Mouse (Mus musculus): ENCODE results near the gene Ak5. TPM values are rescaled to one million over a fixed set of nuclear protein-coding genes. Genes with fewer than 3 reads are reported as not detected.

Ak5 gene
- polyA plus RNA-seq, 1 experiment from 2014 or later: 1.9 TPM

GRCm38 (mm10) chr3:152483800-152484199 is 184.4 kb downstream of the Ak5 start:
- Histone ChIP-seq H3K27me3 (no peaks in the 10 kb centered on the region), H3K27ac (peak overlapping the region; percentile 65; the same call in 1 of the 2 replicates), H3K4me1 (peaks cover 19% of the 10 kb centered on the region), H3K4me3 (no peak overlapping the region), H3K4me2 (replicated peaks) (no peak overlapping the region), H3K36me3 (no peaks in the 10 kb centered on the region), H3K9ac (no peak overlapping the region), H3K9me3 (no peaks in the 10 kb centered on the region)
- WGBS: 40% methylated on average over 7 of the region's 7 CpGs
- ATAC-seq (ENCODE audit: insufficient number of reproducible peaks, insufficient read depth, low FRiP score, low TSS enrichment): no peak

- H3K27ac ChIP-seq: no peak overlapping the region
- WGBS: 72% methylated on average over 8 of the region's 8 CpGs
- H3K27me3 ChIP-seq: no peaks in the 10 kb centered on the region
- no peak for ATAC-seq (ENCODE audit: insufficient number of reproducible peaks, insufficient read depth, low FRiP score, low TSS enrichment)
- H3K4me1 ChIP-seq: peaks cover 30% of the 10 kb centered on the region
- H3K9ac ChIP-seq: no peak overlapping the region
- H3K4me2 ChIP-seq (replicated peaks): no peak overlapping the region
- no peaks in the 10 kb centered on the region for H3K9me3 ChIP-seq
- H3K4me3 ChIP-seq: no peak overlapping the region
- H3K36me3 ChIP-seq: no peaks in the 10 kb centered on the region
Measured at GRCm38 (mm10) chr3:152482182-152482581, 186.0 kb downstream of the Ak5 start.

GRCm38 (mm10) chr3:152480336-152480735 is 187.8 kb downstream of the Ak5 start:
- ATAC-seq (ENCODE audit: insufficient number of reproducible peaks, insufficient read depth, low FRiP score, low TSS enrichment): no peak
- H3K4me1 ChIP-seq: peaks cover 30% of the 10 kb centered on the region
- 91% methylated on average over 6 of the region's 6 CpGs for WGBS
- no peak overlapping the region for H3K4me2 ChIP-seq (replicated peaks)
- no peaks in the 10 kb centered on the region for H3K36me3 ChIP-seq
- H3K27me3 ChIP-seq: no peaks in the 10 kb centered on the region
- H3K4me3 ChIP-seq: no peak overlapping the region
- no peak overlapping the region for H3K27ac ChIP-seq
- no peak overlapping the region for H3K9ac ChIP-seq
- no peaks in the 10 kb centered on the region for H3K9me3 ChIP-seq

- Histone ChIP-seq H3K27ac (0 out of 2 replicates have a peak overlapping the region, but pooled peaks have one; percentile 12), H3K36me3 (no peaks in the 10 kb centered on the region), H3K4me3 (peak overlapping the region; percentile 39), H3K27me3 (no peaks in the 10 kb centered on the region), H3K9me3 (no peaks in the 10 kb centered on the region), H3K9ac (peak overlapping the region; percentile 34; the same call in 1 of the 2 replicates), H3K4me1 (peaks cover 22% of the 10 kb centered on the region), H3K4me2 (replicated peaks) (peak overlapping the region; percentile 75)
- ATAC-seq (ENCODE audit: insufficient number of reproducible peaks, insufficient read depth, low FRiP score, low TSS enrichment): peak; percentile 66; the same call in 1 of the 2 replicates
- WGBS: 4% methylated on average over 15 of the region's 16 CpGs
Measured at GRCm38 (mm10) chr3:152478599-152479435, 189.3 kb downstream of the Ak5 start.

GRCm38 (mm10) chr3:152477796-152478527 is 190.2 kb downstream of the Ak5 start:
- Histone ChIP-seq H3K27ac (0 out of 2 replicates have a peak overlapping the region, but pooled peaks have one; percentile 12), H3K36me3 (no peaks in the 10 kb centered on the region), H3K4me1 (peaks cover 20% of the 10 kb centered on the region), H3K9ac (peak overlapping the region; percentile 34), H3K9me3 (no peaks in the 10 kb centered on the region), H3K4me2 (replicated peaks) (peak overlapping the region; percentile 75), H3K4me3 (peak overlapping the region; percentile 39), H3K27me3 (no peaks in the 10 kb centered on the region)
- 4% methylated on average over 23 of the region's 23 CpGs for WGBS
- ATAC-seq (ENCODE audit: insufficient number of reproducible peaks, insufficient read depth, low FRiP score, low TSS enrichment): peak; percentile 60

GRCm38 (mm10) chr3:152475894-152476293 is 192.3 kb downstream of the Ak5 start:
- WGBS: 89% methylated on average over 3 of the region's 3 CpGs
- no peak for ATAC-seq (ENCODE audit: insufficient number of reproducible peaks, insufficient read depth, low FRiP score, low TSS enrichment)
- Histone ChIP-seq H3K27ac (no peak overlapping the region), H3K36me3 (no peaks in the 10 kb centered on the region), H3K9me3 (no peaks in the 10 kb centered on the region), H3K4me2 (replicated peaks) (no peak overlapping the region), H3K27me3 (no peaks in the 10 kb centered on the region), H3K4me3 (no peak overlapping the region), H3K4me1 (peaks cover 11% of the 10 kb centered on the region), H3K9ac (no peak overlapping the region)

- no peak for ATAC-seq (ENCODE audit: insufficient number of reproducible peaks, insufficient read depth, low FRiP score, low TSS enrichment)
- peaks cover 11% of the 10 kb centered on the region for H3K4me1 ChIP-seq
- WGBS: 67% methylated on average over 1 of the region's 1 CpGs
Measured at GRCm38 (mm10) chr3:152475278-152475669, 192.9 kb downstream of the Ak5 start.

GRCm38 (mm10) chr3:152474582-152475277 is 193.4 kb downstream of the Ak5 start:
- H3K4me1 ChIP-seq: peaks cover 11% of the 10 kb centered on the region
- H3K9me3 ChIP-seq: no peaks in the 10 kb centered on the region
- no peak overlapping the region for H3K27ac ChIP-seq
- no peak for ATAC-seq (ENCODE audit: insufficient number of reproducible peaks, insufficient read depth, low FRiP score, low TSS enrichment)
- no peaks in the 10 kb centered on the region for H3K36me3 ChIP-seq
- no peaks in the 10 kb centered on the region for H3K27me3 ChIP-seq
- H3K9ac ChIP-seq: no peak overlapping the region
- H3K4me3 ChIP-seq: no peak overlapping the region
- no peak overlapping the region for H3K4me2 ChIP-seq (replicated peaks)
- 59% methylated on average over 15 of the region's 15 CpGs for WGBS

More at GRCm38 (mm10) chr3:152475278-152475669, 192.9 kb downstream of the Ak5 start:
- Histone ChIP-seq H3K27ac (no peak overlapping the region), H3K36me3 (no peaks in the 10 kb centered on the region), H3K9me3 (no peaks in the 10 kb centered on the region), H3K4me2 (replicated peaks) (no peak overlapping the region), H3K27me3 (no peaks in the 10 kb centered on the region), H3K4me3 (no peak overlapping the region), H3K9ac (no peak overlapping the region)

GRCm38 (mm10) chr3:152472676-152473075 is 195.5 kb downstream of the Ak5 start:
- no peak overlapping the region for H3K4me2 ChIP-seq (replicated peaks)
- no peaks in the 10 kb centered on the region for H3K9me3 ChIP-seq
- H3K4me3 ChIP-seq: no peak overlapping the region
- H3K27ac ChIP-seq: no peak overlapping the region
- H3K9ac ChIP-seq: no peak overlapping the region
- no peak for ATAC-seq (ENCODE audit: insufficient number of reproducible peaks, insufficient read depth, low FRiP score, low TSS enrichment)
- H3K4me1 ChIP-seq: peaks cover 3% of the 10 kb centered on the region
- H3K27me3 ChIP-seq: no peaks in the 10 kb centered on the region
- H3K36me3 ChIP-seq: no peaks in the 10 kb centered on the region
- 85% methylated on average over 16 of the region's 16 CpGs for WGBS

- no peaks in the 10 kb centered on the region for H3K36me3 ChIP-seq
- H3K9ac ChIP-seq: no peak overlapping the region
- H3K4me2 ChIP-seq (replicated peaks): no peak overlapping the region
- WGBS: 81% methylated on average over 10 of the region's 10 CpGs
- no peak for ATAC-seq (ENCODE audit: insufficient number of reproducible peaks, insufficient read depth, low FRiP score, low TSS enrichment)
- no peak overlapping the region for H3K4me3 ChIP-seq
- H3K4me1 ChIP-seq: no peaks in the 10 kb centered on the region
- H3K9me3 ChIP-seq: no peaks in the 10 kb centered on the region
- H3K27me3 ChIP-seq: no peaks in the 10 kb centered on the region
- no peak overlapping the region for H3K27ac ChIP-seq
Measured at GRCm38 (mm10) chr3:152470347-152470746, 197.8 kb downstream of the Ak5 start.

- Histone ChIP-seq H3K9ac (peak overlapping the region; percentile 7), H3K4me3 (no peak overlapping the region), H3K27ac (peak overlapping the region; percentile 43; the same call in 1 of the 2 replicates), H3K36me3 (no peaks in the 10 kb centered on the region), H3K4me2 (replicated peaks) (no peak overlapping the region), H3K27me3 (no peaks in the 10 kb centered on the region), H3K4me1 (no peaks in the 10 kb centered on the region), H3K9me3 (no peaks in the 10 kb centered on the region)
- 70% methylated on average over 18 of the region's 18 CpGs for WGBS
- no peak for ATAC-seq (ENCODE audit: insufficient number of reproducible peaks, insufficient read depth, low FRiP score, low TSS enrichment)
Measured at GRCm38 (mm10) chr3:152469423-152470200, 198.5 kb downstream of the Ak5 start.
